Mouse (Mus musculus): ENCODE measurements at regions not wholly inside any gene's neighbourhood (a gene's known extent, or its start where the extent isn't known, plus 50 kb on each side); places are given as distances from the start of the nearest gene placed in this dataset.

DNA sequence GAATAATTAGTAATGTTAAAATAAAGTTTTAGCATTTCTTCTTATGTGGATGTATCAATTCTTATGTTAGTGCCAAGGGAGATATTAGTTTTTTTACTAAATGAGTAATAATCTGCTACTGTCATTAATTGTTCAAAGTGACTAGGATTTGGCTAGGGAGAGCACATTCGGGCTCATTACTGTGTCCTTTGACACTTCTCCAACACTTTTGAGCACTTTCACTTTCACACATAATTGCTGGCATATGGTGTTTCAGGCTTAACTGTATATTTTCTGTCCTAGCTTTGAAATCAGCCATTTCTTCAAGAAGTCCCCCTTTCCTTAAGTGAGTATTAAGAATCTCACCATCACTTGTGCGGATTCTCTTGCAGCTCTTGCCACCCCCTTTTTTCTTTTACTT, 334.3 kb upstream of the Robo1 start:
- Histone ChIP-seq H3K27me3 (replicated peaks) (no peaks in the 10 kb centered on the region), H3K36me3 (no peaks in the 10 kb centered on the region), H3K9ac (no peak overlapping the region), H3K9me3 (no peaks in the 10 kb centered on the region), H3K4me3 (no peak overlapping the region), H3K27ac (no peak overlapping the region), H3K4me2 (replicated peaks) (no peak overlapping the region), H3K4me1 (no peaks in the 10 kb centered on the region)
- no peak for ATAC-seq (ENCODE audit: low FRiP score, low read depth)
- whole genome bisulfite sequencing: 82% methylated on average over 2 of the region's 2 CpGs

DNA sequence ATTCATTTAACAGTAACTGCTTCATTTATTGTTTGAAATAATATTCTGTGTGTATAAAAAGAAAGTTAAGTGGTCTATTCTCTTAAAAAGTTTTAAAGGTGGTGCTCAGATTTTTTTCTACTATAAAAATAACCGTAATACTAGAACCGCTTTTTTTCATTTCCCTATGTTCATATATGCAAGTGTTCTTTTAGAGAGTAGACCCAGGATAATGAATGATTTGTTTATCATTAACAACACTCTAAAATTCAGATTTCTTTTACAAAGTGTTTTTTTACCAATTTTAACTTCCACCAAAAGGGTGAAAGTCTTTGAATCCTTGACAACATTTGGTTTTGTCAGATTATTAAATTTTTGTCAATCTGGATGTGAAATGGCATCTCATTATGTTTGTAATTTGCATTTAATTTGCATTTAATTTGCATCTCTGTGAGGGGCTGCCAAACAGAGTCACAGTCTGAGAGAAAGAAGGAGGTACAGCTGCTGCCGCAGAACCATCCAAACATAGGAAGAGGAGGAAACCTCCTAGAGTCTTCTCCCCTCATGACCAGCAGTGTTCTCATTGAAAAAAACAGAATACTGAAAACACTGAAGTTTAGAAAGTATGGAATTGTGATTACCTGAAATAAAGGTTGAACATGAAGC, 310.4 kb upstream of the Robo1 start:
- ATAC-seq (ENCODE audit: low FRiP score, low read depth): peak; percentile 78

DNA sequence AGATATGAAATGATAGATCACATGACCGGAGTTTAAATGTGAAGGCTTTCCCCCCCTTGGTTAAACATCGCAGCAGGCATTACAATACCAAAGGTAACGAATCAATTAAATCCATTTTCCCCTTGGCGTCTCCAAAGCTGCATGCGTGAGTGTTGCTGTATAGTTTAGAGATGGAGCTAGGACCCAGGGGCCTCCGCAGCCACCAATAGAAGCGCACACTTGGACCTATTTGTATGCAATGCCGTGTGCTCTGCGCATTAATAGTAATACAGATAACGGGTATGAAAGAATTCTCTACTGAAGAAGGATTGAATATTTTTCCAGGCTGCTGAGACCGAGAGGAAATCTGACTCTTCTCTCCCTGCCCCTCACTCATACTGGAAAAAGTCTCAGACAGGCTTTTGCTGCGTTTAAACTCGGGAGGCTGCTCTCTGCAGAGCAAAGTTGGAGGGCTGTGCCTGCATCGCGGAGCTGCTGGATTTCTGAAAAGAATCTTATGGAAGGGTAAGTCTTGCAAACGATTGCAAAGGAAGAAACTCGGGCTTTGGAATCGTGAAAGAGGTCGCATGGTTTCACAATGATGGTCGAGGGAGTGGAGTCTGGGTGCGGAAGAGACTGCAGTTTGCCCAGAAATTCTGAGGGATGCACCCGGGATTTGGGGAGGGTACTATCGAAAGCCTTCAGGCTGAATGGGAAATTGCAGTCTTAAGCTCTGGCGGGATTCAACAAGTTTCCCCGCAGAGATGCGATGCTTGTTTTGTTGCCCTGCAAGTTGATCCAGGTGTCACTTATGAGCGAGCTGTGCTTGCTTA, 280.5 kb upstream of the Robo1 start:
- Histone ChIP-seq H3K27ac (no peak overlapping the region), H3K4me3 (peak overlapping the region; percentile 54), H3K4me1 (peaks cover 8% of the 10 kb centered on the region; the same call in 1 of the 2 replicates), H3K27me3 (replicated peaks) (0 out of 2 replicates have a peak, but pooled peaks cover 4% of the 10 kb centered on the region), H3K9ac (peak overlapping the region; percentile 66), H3K36me3 (no peaks in the 10 kb centered on the region), H3K4me2 (replicated peaks) (peak overlapping the region; percentile 92), H3K9me3 (no peaks in the 10 kb centered on the region)
- 2% methylated on average over 27 of the region's 27 CpGs for WGBS
- peak; percentile 67; the same call in 1 of the 2 replicates for ATAC-seq (ENCODE audit: low FRiP score, low read depth)

More for the DNA sequence above, 310.4 kb upstream of the Robo1 start:
- no peaks in the 10 kb centered on the region for H3K36me3 ChIP-seq
- H3K9ac ChIP-seq: no peak overlapping the region
- no peaks in the 10 kb centered on the region for H3K9me3 ChIP-seq
- no peak overlapping the region for H3K4me2 ChIP-seq (replicated peaks)
- no peaks in the 10 kb centered on the region for H3K27me3 ChIP-seq (replicated peaks)
- WGBS: 80% methylated on average over 3 of the region's 3 CpGs
- no peaks in the 10 kb centered on the region for H3K4me1 ChIP-seq
- no peak overlapping the region for H3K27ac ChIP-seq
- H3K4me3 ChIP-seq: no peak overlapping the region

DNA sequence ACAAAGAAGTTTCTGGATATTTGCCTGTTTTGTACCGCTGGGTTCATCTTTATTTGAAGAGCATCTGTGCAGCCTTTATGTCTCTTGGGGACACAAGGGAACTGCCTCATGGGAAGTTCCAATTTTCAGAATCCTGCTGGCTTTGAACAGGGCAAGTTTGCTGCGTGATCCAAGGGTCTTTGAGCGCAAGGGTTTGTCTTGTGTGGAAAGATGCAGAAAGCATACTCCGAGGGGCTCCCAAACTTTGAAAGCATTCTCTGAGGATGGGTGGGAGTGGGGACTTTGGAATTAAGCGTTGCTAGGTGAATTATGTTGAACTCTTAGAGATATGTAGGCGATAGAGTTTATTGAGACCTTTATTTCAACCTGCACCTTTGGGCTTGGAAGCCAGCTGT, 279.9 kb upstream of the Robo1 start:
- 4% methylated on average over 6 of the region's 6 CpGs for WGBS
- peaks cover 8% of the 10 kb centered on the region; the same call in 1 of the 2 replicates for H3K4me1 ChIP-seq
- peak overlapping the region; percentile 54 for H3K4me3 ChIP-seq
- ATAC-seq (ENCODE audit: low FRiP score, low read depth): no peak
- no peaks in the 10 kb centered on the region for H3K9me3 ChIP-seq
- H3K9ac ChIP-seq: peak overlapping the region; percentile 66
- peak overlapping the region; percentile 92 for H3K4me2 ChIP-seq (replicated peaks)
- 0 out of 2 replicates have a peak, but pooled peaks cover 4% of the 10 kb centered on the region for H3K27me3 ChIP-seq (replicated peaks)
- no peak overlapping the region for H3K27ac ChIP-seq
- H3K36me3 ChIP-seq: no peaks in the 10 kb centered on the region

DNA sequence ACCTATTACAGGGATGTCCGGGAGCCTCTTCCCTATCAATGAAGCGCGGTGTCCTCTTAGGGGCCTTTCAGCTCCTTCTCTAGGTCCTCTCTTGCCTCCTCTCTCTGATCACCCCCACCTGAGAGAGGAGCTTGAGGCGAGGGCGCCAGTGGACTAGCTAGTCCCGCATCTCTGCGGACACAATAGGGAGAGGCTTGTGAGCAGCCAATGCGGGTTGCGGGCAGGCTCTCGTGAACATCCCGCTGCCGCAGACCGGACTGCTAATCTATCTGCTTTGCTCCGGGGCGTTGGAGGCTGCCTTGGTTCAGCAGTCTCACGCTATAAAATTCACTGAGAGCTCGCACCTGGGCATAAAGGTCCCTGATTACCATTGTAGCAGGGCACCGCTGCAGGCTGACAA, 279.3 kb upstream of the Robo1 start:
- Histone ChIP-seq H3K4me2 (replicated peaks) (peak overlapping the region; percentile 92), H3K9ac (peak overlapping the region; percentile 66), H3K27me3 (replicated peaks) (0 out of 2 replicates have a peak, but pooled peaks cover 4% of the 10 kb centered on the region), H3K4me1 (peaks cover 8% of the 10 kb centered on the region; the same call in 1 of the 2 replicates), H3K36me3 (no peaks in the 10 kb centered on the region), H3K27ac (peak overlapping the region; percentile 42; the same call in 1 of the 2 replicates), H3K4me3 (peak overlapping the region; percentile 54), H3K9me3 (no peaks in the 10 kb centered on the region)
- peak; percentile 65 for ATAC-seq (ENCODE audit: low FRiP score, low read depth)
- under 1% methylated on average over 18 of the region's 18 CpGs for WGBS

DNA sequence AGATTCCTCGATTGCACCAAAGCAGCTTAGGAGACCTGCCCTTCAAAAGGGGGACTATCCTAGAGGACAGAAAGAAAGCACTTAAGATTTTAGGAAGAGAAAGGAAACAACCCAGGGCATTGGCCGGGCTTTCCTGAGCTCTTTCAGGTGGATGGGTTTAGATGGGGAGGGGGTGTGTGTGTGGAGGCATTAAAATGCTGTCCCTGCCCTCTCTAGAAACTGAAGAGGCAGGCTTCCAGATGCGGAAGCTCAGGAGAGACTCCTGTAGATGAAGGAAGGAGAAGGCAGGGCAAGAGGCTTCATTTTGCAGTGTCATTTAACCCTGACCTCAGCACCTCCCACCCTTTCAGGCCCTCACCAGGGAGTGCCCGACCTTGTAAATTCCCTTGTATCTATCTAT, 278.8 kb upstream of the Robo1 start:
- Histone ChIP-seq H3K36me3 (no peaks in the 10 kb centered on the region), H3K27me3 (replicated peaks) (0 out of 2 replicates have a peak, but pooled peaks cover 4% of the 10 kb centered on the region), H3K9ac (peak overlapping the region; percentile 66), H3K4me1 (peaks cover 8% of the 10 kb centered on the region; the same call in 1 of the 2 replicates), H3K27ac (peak overlapping the region; percentile 42; the same call in 1 of the 2 replicates), H3K4me3 (peak overlapping the region; percentile 54), H3K4me2 (replicated peaks) (peak overlapping the region; percentile 92), H3K9me3 (no peaks in the 10 kb centered on the region)
- ATAC-seq (ENCODE audit: low FRiP score, low read depth): peak; percentile 25
- WGBS: under 1% methylated on average over 4 of the region's 4 CpGs

DNA sequence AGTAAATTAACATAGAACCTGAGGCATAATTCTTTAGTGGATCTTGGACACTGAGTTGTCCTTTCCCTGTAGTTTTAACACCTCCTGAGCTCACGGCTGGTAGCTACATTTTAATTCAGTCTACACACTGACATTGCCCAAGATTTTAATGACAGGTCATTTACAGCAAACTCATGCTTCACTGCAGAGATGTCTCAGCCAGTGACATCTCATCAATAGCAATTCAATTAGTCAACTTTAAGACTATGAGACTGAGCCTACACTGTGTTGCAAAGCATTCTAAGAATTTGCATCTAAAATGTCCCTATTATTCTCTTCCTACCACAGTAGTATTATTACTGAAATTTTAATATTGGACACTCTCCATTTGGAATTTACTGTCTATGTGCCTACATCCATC, 239.9 kb upstream of the Robo1 start:
- Histone ChIP-seq H3K27ac (no peak overlapping the region), H3K4me3 (no peak overlapping the region), H3K9me3 (no peaks in the 10 kb centered on the region), H3K9ac (no peak overlapping the region), H3K4me1 (no peaks in the 10 kb centered on the region), H3K27me3 (replicated peaks) (no peaks in the 10 kb centered on the region), H3K36me3 (no peaks in the 10 kb centered on the region), H3K4me2 (replicated peaks) (no peak overlapping the region)
- WGBS: 38% methylated on average over 1 of the region's 1 CpGs
- no peak for ATAC-seq (ENCODE audit: low FRiP score, low read depth)

DNA sequence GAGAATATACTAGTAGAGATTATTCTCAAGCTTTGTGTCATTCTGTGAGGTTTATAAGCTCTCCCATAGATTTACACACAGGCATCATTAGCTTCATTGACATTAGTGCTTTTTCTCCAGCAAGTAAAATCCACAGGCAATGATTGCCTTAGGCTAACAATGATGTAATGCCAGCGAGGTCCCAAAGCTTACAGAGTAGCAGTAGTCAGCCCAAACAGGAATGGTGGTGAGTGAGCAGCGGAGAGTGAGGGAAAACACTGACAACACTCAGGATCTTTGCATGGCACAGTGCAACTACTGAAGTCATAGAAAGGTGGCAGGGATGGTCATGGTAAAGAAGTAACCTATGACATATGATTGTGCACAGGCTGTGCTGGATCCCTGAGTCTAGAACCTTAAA, 238.5 kb upstream of the Robo1 start:
- no peaks in the 10 kb centered on the region for H3K27me3 ChIP-seq (replicated peaks)
- H3K9me3 ChIP-seq: no peaks in the 10 kb centered on the region
- no peak overlapping the region for H3K4me3 ChIP-seq
- no peaks in the 10 kb centered on the region for H3K36me3 ChIP-seq
- ATAC-seq (ENCODE audit: low FRiP score, low read depth): no peak
- no peak overlapping the region for H3K9ac ChIP-seq
- 58% methylated on average over 2 of the region's 2 CpGs for WGBS
- H3K4me2 ChIP-seq (replicated peaks): no peak overlapping the region
- no peak overlapping the region for H3K27ac ChIP-seq
- H3K4me1 ChIP-seq: no peaks in the 10 kb centered on the region

DNA sequence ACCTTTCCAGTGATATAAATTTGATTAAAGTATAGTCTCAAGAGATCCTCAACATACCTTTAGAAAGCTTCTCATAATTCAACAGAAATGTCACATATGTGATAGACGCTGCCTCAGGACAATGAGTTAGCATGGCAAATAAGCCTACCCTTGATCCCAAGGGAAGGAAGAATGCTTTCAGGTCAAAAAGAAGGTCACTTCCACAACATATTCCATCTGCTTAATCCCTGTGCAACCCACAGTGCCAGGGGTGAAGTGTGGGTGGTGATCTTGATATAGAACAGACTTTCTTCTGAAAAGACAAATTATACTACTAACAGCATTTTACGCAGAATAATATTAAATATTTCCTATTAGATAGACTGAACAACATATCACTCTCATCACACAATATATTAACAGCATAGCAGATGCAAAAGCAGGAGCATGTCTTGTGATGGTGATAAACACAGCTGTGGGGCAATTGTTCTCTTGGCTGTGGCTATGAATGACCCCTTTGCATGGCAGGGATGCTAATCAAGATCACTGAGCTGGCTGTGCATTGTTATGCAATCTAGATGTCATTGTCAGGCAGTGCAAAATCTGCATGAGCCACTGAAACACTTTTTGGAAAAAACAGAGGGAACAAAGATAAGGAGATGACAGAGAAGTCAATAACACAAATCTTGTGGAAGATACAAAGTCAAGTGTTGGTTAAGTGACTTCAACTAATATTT, 236.2 kb upstream of the Robo1 start:
- WGBS: 53% methylated on average over 2 of the region's 2 CpGs
- no peak overlapping the region for H3K9ac ChIP-seq
- ATAC-seq (ENCODE audit: low FRiP score, low read depth): no peak

DNA sequence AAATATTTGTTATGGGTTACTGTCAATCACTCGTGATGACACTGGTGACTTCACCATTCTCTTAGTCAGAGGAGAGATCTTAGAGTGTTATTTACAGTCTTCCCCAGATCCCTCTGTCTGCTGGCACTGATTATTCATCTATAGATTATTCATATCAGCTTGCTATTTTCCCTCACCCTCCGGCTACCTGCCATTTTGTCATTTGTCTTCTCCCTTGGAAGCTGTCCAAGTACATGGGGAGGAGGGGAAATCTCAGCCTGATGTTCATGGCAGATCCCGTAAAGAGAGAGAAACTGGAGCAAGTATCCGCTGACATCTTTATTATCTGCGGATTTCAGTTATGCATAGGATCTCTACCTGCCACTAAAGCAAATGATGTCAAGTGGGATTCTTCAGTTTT, 222.9 kb upstream of the Robo1 start:
- no peak overlapping the region for H3K4me2 ChIP-seq (replicated peaks)
- H3K9me3 ChIP-seq: no peaks in the 10 kb centered on the region
- no peak overlapping the region for H3K9ac ChIP-seq
- no peak overlapping the region for H3K27ac ChIP-seq
- WGBS: 80% methylated on average over 5 of the region's 5 CpGs
- no peaks in the 10 kb centered on the region for H3K36me3 ChIP-seq
- H3K4me3 ChIP-seq: no peak overlapping the region
- H3K4me1 ChIP-seq: no peaks in the 10 kb centered on the region
- no peaks in the 10 kb centered on the region for H3K27me3 ChIP-seq (replicated peaks)
- ATAC-seq (ENCODE audit: low FRiP score, low read depth): no peak

More for the DNA sequence above, 236.2 kb upstream of the Robo1 start:
- Histone ChIP-seq H3K4me3 (no peak overlapping the region), H3K4me1 (no peaks in the 10 kb centered on the region), H3K9me3 (no peaks in the 10 kb centered on the region), H3K27me3 (replicated peaks) (no peaks in the 10 kb centered on the region), H3K4me2 (replicated peaks) (no peak overlapping the region), H3K27ac (no peak overlapping the region), H3K36me3 (no peaks in the 10 kb centered on the region)

DNA sequence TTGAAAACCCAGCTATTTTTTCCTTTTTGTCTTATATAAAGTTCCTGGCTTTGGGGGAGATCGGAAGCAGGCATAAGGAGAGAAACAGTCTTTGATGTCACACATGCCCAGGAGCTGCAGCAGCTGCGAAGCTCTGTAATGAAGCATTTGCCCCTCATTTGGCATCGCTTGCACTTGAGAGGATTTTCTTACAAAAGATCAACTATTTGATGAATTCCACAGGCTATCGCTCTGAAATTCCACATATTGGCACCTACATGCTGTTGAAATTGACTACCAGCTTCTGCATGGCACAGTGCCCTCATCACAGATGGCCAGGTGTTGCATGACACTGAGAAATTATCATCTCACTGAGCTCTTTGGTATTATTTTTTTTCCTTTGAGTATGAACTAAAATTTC, 220.1 kb upstream of the Robo1 start:
- H3K4me1 ChIP-seq: no peaks in the 10 kb centered on the region
- no peak overlapping the region for H3K4me3 ChIP-seq
- 72% methylated on average over 4 of the region's 4 CpGs for WGBS
- no peak for ATAC-seq (ENCODE audit: low FRiP score, low read depth)
- H3K9ac ChIP-seq: no peak overlapping the region
- H3K4me2 ChIP-seq (replicated peaks): no peak overlapping the region
- H3K27me3 ChIP-seq (replicated peaks): no peaks in the 10 kb centered on the region
- H3K9me3 ChIP-seq: no peaks in the 10 kb centered on the region
- H3K27ac ChIP-seq: no peak overlapping the region
- no peaks in the 10 kb centered on the region for H3K36me3 ChIP-seq

DNA sequence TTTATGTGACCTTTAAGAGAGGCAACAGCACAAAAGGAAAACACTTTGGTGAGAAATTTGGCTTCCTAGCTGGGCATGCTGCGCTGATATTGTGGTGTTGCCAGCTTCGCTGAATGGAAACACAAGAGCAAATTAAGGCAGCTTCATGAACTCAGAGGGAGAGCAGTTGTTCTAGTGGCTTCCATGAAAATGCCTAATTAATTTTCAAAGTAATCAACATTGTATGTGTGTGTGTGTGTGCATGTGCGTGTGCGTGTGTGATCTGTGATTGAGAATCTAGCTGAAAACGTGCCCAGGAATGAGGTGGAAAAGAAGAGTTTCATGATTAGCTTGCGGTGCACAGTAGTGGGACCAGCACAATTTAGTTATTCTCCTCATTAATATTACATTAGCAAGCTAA, 219.2 kb upstream of the Robo1 start:
- no peak overlapping the region for H3K27ac ChIP-seq
- no peak for ATAC-seq (ENCODE audit: low FRiP score, low read depth)
- no peak overlapping the region for H3K9ac ChIP-seq
- no peaks in the 10 kb centered on the region for H3K9me3 ChIP-seq
- no peaks in the 10 kb centered on the region for H3K36me3 ChIP-seq
- no peak overlapping the region for H3K4me3 ChIP-seq
- no peaks in the 10 kb centered on the region for H3K4me1 ChIP-seq
- H3K27me3 ChIP-seq (replicated peaks): no peaks in the 10 kb centered on the region
- H3K4me2 ChIP-seq (replicated peaks): no peak overlapping the region
- WGBS: 76% methylated on average over 6 of the region's 6 CpGs
